Mouse (Mus musculus) gastrocnemius, postnatal 14 days (tissue): ENCODE results near the gene Lztr1. TPM values are rescaled to one million over a fixed set of nuclear protein-coding genes. Genes with fewer than 3 reads are reported as not detected.
A peak's percentile ranks its signal among the peaks of the same experiment; 100 is the strongest.
"Not testable (repeated sequence)": the region's sequence is repeated elsewhere in the genome, so short reads cannot be mapped to it uniquely, and the experiment has no call there.

Experiments
- DNase-seq: peaks from one replicate; pipeline ENCODE4 v3.0.0; 2021; ENCODE audit warnings: mixed read lengths
- intact Hi-C: fragments of 180-260 bp; cut with DNase I; formaldehyde crosslinking; loops from one replicate; pipeline ENCODE4 v1.15.1; 2025; ENCODE audit warnings: low total_unique reads
- total RNA-seq, 2 experiments: library from RNA; stranded (reverse); gene quantifications; 2 replicates each; pipeline ENCODE4 v1.2.3; 2021

Gene Lztr1
- total RNA-seq, 2 experiments from 2014 or later = 19.0 to 22.0 TPM

DNA sequence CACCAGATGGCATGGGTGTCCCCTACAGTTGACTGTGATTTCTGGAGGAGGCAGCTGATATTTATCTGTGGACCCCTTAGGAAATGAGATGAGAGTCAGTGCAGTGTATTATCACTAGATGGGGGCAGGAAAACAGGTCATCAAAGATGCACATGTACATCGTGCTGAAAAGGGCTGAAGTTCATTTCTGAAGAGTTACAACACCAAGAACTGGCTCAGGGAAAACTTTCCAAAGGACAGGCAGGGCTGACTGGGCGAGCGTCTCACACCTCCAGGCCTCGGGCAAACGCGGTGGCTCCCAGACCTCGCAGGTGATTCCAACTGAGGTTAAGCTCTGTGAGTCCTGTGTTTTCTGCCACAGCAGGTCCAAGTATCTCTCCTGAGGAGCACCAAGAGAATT is 44.3 kb downstream of the Lztr1 start:
- intact Hi-C loops = no loop called here
- no peak for DNase-seq

DNA sequence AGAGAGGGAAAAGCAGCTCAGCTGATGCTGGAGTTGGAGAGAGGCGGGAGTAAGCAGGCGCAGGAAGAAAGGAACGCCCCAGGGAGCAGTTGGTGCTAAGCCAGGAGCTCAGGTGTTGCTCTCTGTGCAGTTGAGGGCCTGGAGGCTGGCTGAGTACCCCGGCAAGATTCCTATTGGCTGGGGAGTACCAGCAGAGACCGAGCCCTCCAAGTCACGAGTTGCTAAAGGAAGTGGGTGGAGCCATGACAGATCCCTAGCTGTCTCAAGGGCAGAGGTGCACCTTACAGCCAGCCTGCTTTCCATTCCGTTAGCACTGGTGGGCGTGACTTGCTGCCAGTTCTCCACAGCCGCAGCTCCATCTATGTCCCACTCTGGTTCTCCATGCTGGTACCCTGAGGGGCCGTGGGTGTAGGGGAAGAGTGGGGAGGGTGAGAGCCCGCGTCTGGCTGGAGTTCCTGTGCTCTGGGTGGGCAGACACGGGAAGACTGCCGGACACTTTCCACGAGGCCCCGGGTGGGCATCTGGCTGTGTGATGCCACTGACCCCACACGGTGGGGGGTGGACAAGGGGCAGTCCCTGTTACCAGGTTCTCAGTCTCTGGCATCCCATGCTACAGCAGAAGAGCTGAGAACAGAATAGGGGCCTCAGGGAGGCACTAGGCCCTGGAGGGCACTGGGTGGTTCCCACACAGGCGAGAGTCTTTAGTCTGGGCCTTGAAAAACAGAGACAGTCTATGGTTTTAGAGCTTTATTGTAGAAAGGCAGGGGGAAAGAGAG is 45.6 kb downstream of the Lztr1 start:
- intact Hi-C loops = no loop called here
- no peak for DNase-seq

DNA sequence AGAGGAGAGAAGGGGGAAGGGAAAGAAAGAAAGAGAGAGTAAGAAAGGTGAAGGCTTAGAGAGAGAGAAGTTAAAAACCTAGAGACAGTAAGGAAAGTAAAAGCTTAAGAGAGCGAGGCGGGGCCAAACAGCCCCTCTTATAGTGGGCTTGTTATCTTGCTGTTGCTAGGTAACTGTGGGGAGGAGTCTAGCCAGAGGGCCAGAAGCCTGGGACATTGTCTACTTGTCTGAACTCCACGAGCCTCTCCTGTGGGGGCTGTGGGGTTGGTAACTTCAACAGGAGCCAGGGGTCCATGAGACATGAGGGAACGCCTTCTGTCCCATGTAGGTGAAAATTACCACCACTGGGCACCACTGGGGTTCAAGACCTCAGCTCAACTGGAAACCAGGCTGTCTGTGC is 46.2 kb downstream of the Lztr1 start:
- intact Hi-C loops = loop anchor here (5.0 kb wide), 2 partner anchors 38 to 63 kb away; partner anchors contain the start of gene Smpd4
- not testable (repeated sequence) for DNase-seq

- intact Hi-C loops = loop anchor here (5.0 kb wide), 2 partner anchors 36 to 61 kb away; partner anchors contain the start of gene Smpd4
- no peak for DNase-seq
Measured at GRCm38 (mm10) chr16:17556180-17556579, 47.7 kb downstream of the Lztr1 start.

GRCm38 (mm10) chr16:17556907-17557306 is 48.4 kb downstream of the Lztr1 start:
- intact Hi-C loops = loop anchor here (5.0 kb wide), 2 partner anchors 35 to 60 kb away; partner anchors contain the start of gene Smpd4

DNA sequence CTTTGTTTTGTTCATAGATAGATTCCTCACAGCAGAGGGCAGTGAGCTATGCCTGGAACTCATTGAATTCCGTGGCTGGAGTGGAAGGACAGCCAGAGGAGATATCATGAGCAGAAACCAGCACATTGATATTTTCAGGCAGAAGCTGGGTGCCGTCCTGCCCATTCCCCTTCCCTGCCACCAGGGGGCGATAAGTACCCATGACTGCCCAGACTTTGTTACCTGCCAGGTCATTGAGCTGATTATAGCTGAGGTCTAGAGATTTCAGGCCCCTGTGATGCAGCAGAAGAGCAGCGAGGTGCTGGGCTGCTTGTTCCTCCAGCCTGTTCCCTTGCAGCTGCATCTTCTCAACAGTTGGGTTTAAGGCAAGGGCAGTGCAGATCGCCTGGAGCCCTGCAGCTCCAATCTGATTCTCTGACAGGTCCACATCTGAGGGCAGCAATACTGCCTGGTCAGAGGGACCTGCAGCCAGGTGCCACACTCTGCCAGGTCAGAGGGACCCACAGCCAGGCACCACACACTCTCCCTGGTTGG is 49.5 kb downstream of the Lztr1 start:
- intact Hi-C loops = loop anchor here (5.0 kb wide), 2 partner anchors 34 to 59 kb away; partner anchors contain the start of gene Smpd4
- peak; percentile 54 for DNase-seq

More at GRCm38 (mm10) chr16:17556907-17557306, 48.4 kb downstream of the Lztr1 start:
- no peak for DNase-seq

- intact Hi-C loops = loop anchor here (5.0 kb wide), 2 partner anchors 33 to 58 kb away; partner anchors contain the start of gene Smpd4
- DNase-seq = no peak
Measured at GRCm38 (mm10) chr16:17558811-17559210, 50.3 kb downstream of the Lztr1 start.

DNA sequence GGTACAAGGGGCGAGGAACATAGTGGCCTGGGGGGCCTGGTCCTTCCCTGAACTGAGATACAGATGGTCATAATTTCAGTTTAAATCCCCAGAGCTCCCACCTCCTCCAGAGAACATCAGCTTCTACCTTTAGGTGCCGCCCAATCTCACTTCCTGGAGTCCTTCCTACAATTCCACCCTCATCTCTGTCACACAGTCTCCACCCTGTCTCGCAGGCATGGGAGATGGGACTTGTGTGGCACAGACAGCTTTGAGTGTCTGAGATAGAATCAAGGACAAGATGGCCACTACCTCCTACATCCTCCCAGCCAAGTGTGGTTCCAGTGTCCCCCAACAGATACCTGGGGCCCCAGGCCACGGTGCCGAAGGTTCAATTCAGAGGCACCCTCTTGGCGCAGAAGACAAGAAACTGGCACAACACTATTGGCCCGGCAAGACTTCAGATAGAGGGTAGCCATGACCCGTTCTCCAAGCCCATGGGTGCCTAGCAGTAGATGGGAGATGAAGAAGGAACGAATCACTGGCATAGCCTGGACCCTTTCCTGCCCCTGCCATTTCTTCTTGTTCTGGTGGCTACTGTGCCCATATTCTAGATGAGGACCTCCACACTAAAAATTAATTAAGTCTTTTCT is 51.0 kb downstream of the Lztr1 start:
- intact Hi-C loops = loop anchor here (5.0 kb wide), 2 partner anchors 33 to 58 kb away; partner anchors contain the start of gene Smpd4

DNA sequence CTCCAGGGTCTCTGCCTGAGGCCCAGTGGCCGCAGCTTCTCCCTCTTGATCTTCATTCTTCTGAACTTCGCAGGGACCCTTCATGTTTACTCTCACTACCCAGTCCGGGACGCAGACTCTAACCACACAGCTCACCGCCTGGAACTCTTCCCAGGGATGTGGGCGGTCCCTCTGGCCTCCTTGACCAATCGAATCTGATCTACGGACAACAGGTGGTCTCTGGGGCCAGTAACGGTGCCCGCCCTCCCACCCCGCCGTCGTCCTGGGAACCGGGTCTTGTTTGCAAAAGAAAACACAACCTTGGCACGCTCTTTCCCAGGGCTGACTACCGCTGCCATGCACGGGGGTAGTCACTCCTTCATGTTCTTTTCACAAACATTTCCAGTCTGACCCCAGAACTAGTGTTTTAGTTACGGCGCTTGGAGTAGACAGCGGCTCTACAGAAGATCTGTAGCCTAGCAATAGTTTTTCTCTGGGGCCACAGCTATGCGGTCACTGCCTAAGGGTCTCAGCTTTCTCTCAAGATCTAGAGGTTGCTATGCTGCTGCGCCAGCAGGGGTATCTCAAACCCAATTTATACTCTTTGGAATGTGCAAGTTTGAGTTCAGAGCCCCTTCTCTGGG is 52.8 kb downstream of the Lztr1 start, which contains the start of gene Lrrc74b:
Gene Lrrc74b (minus strand): TSS at position 120 of the 623 bp plus-strand sequence.
- intact Hi-C loops = no loop called here
- DNase-seq = peak; percentile 84

More for the DNA sequence above, 51.0 kb downstream of the Lztr1 start:
- DNase-seq = no peak

DNA sequence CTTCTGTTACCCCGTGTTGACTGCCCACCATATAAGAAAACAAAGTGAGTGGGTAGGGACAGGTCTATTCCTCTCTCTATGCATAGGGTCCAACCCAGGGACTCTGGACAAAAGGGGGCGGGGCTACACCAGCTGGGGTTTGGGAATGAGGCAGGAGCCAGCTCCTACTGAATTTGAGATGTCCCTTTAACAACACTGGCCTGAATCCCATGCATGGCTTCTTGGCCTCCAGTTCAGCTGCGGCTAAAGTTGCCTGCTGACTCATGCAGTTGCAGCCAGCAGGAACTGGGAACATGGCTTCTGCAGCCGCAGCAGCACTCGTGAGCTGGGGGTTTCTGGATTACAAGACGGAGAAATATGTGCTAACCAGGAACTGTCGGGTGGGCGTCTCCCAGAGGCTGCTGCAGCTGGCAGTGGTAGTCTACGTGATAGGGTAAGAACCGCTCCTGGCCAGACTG is 53.3 kb downstream of the Lztr1 start, which contains the start of gene P2rx6:
Gene P2rx6 (plus strand): TSS at position 135 of the 458 bp plus-strand sequence.
- intact Hi-C loops = no loop called here
- peak; percentile 78 for DNase-seq

- no peak for DNase-seq
- intact Hi-C loops = no loop called here
Measured at GRCm38 (mm10) chr16:17563580-17563979, 55.1 kb downstream of the Lztr1 start.

GRCm38 (mm10) chr16:17564221-17564620 is 55.7 kb downstream of the Lztr1 start:
- intact Hi-C loops = no loop called here
- no peak for DNase-seq

GRCm38 (mm10) chr16:17564771-17565170 is 56.3 kb downstream of the Lztr1 start:
- intact Hi-C loops = no loop called here
- DNase-seq = no peak

- no peak for DNase-seq
- intact Hi-C loops = no loop called here
Measured at GRCm38 (mm10) chr16:17566186-17566585, 57.7 kb downstream of the Lztr1 start.

Other genes starting within 250 kb of the Lztr1 start
- 1 to 10 TPM in 1 of 2 experiments, under 1 TPM in 1; 0.96 to 1.2 TPM for gene Tmem191c, start 232.6 kb upstream of the Lztr1 start, total RNA-seq
- gene Serpind1, start 177.3 kb upstream of the Lztr1 start, total RNA-seq = under 1 TPM; 0.29 to 0.72 TPM
- 10 to 100 TPM; 12.1 to 12.7 TPM for gene Snap29, start 102.7 kb upstream of the Lztr1 start, total RNA-seq
- gene Pi4ka, start 102.4 kb upstream of the Lztr1 start, total RNA-seq = 10 to 100 TPM; 16.0 to 16.6 TPM
- gene Crkl, start 56.7 kb upstream of the Lztr1 start, total RNA-seq = 10 to 100 TPM; 21.0 to 21.2 TPM
- under 1 TPM in 1 of 2 experiments, not detected in 1; 0.13 TPM for gene Aifm3, start 19.1 kb upstream of the Lztr1 start, total RNA-seq
- gene Thap7, start 22.4 kb downstream of the Lztr1 start, total RNA-seq = 10 to 100 TPM; 10.6 to 12.5 TPM
- gene Lrrc74b, start 52.6 kb downstream of the Lztr1 start, total RNA-seq = 1 to 10 TPM; 1.5 to 1.6 TPM
- 1 to 10 TPM; 6.5 to 7.0 TPM for gene P2rx6, start 53.2 kb downstream of the Lztr1 start, total RNA-seq
- 1 to 10 TPM in 1 of 2 experiments, under 1 TPM in 1; 0.97 to 1.3 TPM for gene Slc7a4, start 74.5 kb downstream of the Lztr1 start, total RNA-seq
- 1 to 10 TPM; 8.4 to 9.1 TPM for gene Smpd4, start 110.7 kb downstream of the Lztr1 start, total RNA-seq
- gene Ccdc74a, start 137.8 kb downstream of the Lztr1 start, total RNA-seq = 1 to 10 TPM in 1 of 2 experiments, under 1 TPM in 1; 0.82 to 1.5 TPM
- 10 to 100 TPM; 19.8 to 20.9 TPM for gene Med15, start 224.2 kb downstream of the Lztr1 start, total RNA-seq